Mouse (Mus musculus) forebrain, postnatal 0 days (tissue): ENCODE data around the gene Kcnn3. TPM values are rescaled to one million over a fixed set of nuclear protein-coding genes. Genes with fewer than 3 reads are reported as not detected.

Experiments
- ATAC-seq: fragments of 200-750 bp; cut with Nextera tagmentation; 2 replicates; pipeline ENCODE4 v1.8.0; 2017; ENCODE audit warnings: mild to moderate bottlenecking, moderate library complexity
- DNase-seq: peaks from one replicate; pipeline ENCODE4 v3.0.0-alpha.2; 2015
- H3K27ac ChIP-seq: fragments of 300-500 bp; sonication (generic); 2 replicates; pipeline ENCODE4 v1.5.1; 2014; ENCODE audit warnings: low read depth, mild to moderate bottlenecking, antibody characterized with exemption, low read length, moderate library complexity, mixed read lengths
- H3K27me3 ChIP-seq: fragments of 300-500 bp; sonication (generic); 2 replicates; pipeline ENCODE4 v1.6.1; 2014; ENCODE audit warnings: mild to moderate bottlenecking, low read length, mixed read lengths; ENCODE audit not compliant: insufficient read depth
- H3K36me3 ChIP-seq: fragments of 300-500 bp; sonication (generic); 2 replicates; pipeline ENCODE4 v1.6.1; 2014; ENCODE audit warnings: mild to moderate bottlenecking, moderate library complexity; ENCODE audit not compliant: insufficient read depth
- H3K4me1 ChIP-seq: fragments of 300-500 bp; sonication (generic); 2 replicates; pipeline ENCODE4 v1.6.1; 2014; ENCODE audit warnings: antibody characterized with exemption; ENCODE audit not compliant: insufficient read depth
- H3K4me2 ChIP-seq: fragments of 300-500 bp; sonication (generic); 2 replicates; pipeline ENCODE4 v1.6.1; 2014; ENCODE audit warnings: low read depth, mild to moderate bottlenecking, moderate library complexity
- H3K4me3 ChIP-seq: fragments of 300-500 bp; sonication (generic); 2 replicates; pipeline ENCODE4 v1.5.1; 2014; ENCODE audit warnings: low read depth, low read length, mixed read lengths
- H3K9ac ChIP-seq: fragments of 300-500 bp; sonication (generic); 2 replicates; pipeline ENCODE4 v1.6.1; 2014; ENCODE audit warnings: mild to moderate bottlenecking
- H3K9me3 ChIP-seq: fragments of 300-500 bp; sonication (generic); 2 replicates; pipeline ENCODE4 v1.6.1; 2016; ENCODE audit warnings: low read length
- CTCF ChIP-seq: sonication (generic); IDR thresholded peaks from 2 replicates; pipeline ENCODE4 v1.5.1; 2016; ENCODE audit warnings: antibody characterized with exemption, control low read depth, low read depth
- WGBS: fragments of 180-500 bp; shearing (Covaris S2); extraction: QIAGEN DNeasy Blood & Tissue Kit; methylation state at CpG from one replicate; pipeline ENCODE4 v1.1.7; 2014; 5-methylcytosine and 5-hydroxymethylcytosine counted together
- polyA plus RNA-seq: library from polyadenylated mRNA; unstranded; fragments of >200 nt; fragmentation: Nextera tagmentation; extraction: Ambion mirVana; gene quantifications from 2 replicates; pipeline ENCODE4 v1.2.1, GENCODE M21; 2015
- total RNA-seq: library from RNA; depleted of rRNA; stranded (reverse); fragments of >200 nt; gene quantifications from 2 replicates; pipeline ENCODE4 v1.2.3, GENCODE M21; 2014

Gene Kcnn3
- total and polyA plus RNA-seq, 2 experiments from 2014 or later: 5.1 to 13.6 TPM

- Histone ChIP-seq H3K4me3 (no peak overlapping the region), H3K27ac (no peak overlapping the region), H3K4me1 (no peaks in the 10 kb centered on the region), H3K4me2 (no peak overlapping the region), H3K36me3 (no peaks in the 10 kb centered on the region), H3K27me3 (no peaks in the 10 kb centered on the region), H3K9ac (no peak overlapping the region), H3K9me3 (no peaks in the 10 kb centered on the region)
- peak; percentile 50 for ATAC-seq
- no peak for TF ChIP-seq CTCF
- DNase-seq: no peak
- 41% methylated on average over 3 of the region's 3 CpGs for WGBS
Measured at GRCm38 (mm10) chr3:89703596-89703995, 183.6 kb downstream of the Kcnn3 start.

DNA sequence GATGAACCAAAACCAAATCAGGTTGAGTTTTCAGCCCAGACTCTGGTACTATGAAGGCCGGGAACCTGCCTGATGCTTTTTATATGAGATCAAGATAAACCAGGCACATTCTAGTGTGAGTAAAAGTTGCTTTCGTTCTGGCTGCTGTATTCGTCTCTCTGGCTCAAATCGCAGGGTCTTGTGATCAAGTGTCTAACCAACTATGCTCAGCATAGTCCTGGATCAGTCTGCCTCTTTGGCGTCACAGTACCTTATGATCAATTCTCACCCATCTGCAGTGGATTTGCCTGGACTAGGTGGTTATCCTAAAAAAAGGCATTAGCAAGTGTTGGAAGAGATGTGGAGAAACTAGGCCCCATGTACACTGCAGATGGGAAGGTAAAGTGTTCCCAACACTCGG is 184.1 kb downstream of the Kcnn3 start:
- ATAC-seq: peak; percentile 55
- H3K9ac ChIP-seq: no peak overlapping the region
- no peak overlapping the region; the same call in 1 of the 2 replicates for H3K27ac ChIP-seq
- no peak overlapping the region for H3K4me2 ChIP-seq
- TF ChIP-seq CTCF: no peak
- H3K27me3 ChIP-seq: no peaks in the 10 kb centered on the region
- peak; percentile 35 for DNase-seq
- no peaks in the 10 kb centered on the region for H3K4me1 ChIP-seq
- 73% methylated on average over 6 of the region's 6 CpGs for WGBS
- no peaks in the 10 kb centered on the region for H3K36me3 ChIP-seq
- no peak overlapping the region for H3K4me3 ChIP-seq
- H3K9me3 ChIP-seq: no peaks in the 10 kb centered on the region

GRCm38 (mm10) chr3:89714359-89715206 is 194.6 kb downstream of the Kcnn3 start, which contains the start of gene Adar:
Adar (plus strand) TSS chr3:89715022.
- Histone ChIP-seq H3K4me2 (peak within 1 kb of the TSS; percentile 84), H3K27me3 (no peaks in the 10 kb centered on the region), H3K9ac (peak within 1 kb of the TSS; percentile 95), H3K36me3 (no peaks in the 10 kb centered on the region), H3K4me1 (0 out of 2 replicates have a peak, but pooled peaks cover 3% of the 10 kb centered on the region), H3K27ac (peak within 1 kb of the TSS; percentile 97), H3K9me3 (no peaks in the 10 kb centered on the region), H3K4me3 (peak within 1 kb of the TSS; percentile 93)
- DNase-seq (peak; percentile 93), ATAC-seq (peak; percentile 94)
- WGBS: 5% methylated on average over 23 of the region's 28 CpGs
- peak; percentile 75 for TF ChIP-seq CTCF

DNA sequence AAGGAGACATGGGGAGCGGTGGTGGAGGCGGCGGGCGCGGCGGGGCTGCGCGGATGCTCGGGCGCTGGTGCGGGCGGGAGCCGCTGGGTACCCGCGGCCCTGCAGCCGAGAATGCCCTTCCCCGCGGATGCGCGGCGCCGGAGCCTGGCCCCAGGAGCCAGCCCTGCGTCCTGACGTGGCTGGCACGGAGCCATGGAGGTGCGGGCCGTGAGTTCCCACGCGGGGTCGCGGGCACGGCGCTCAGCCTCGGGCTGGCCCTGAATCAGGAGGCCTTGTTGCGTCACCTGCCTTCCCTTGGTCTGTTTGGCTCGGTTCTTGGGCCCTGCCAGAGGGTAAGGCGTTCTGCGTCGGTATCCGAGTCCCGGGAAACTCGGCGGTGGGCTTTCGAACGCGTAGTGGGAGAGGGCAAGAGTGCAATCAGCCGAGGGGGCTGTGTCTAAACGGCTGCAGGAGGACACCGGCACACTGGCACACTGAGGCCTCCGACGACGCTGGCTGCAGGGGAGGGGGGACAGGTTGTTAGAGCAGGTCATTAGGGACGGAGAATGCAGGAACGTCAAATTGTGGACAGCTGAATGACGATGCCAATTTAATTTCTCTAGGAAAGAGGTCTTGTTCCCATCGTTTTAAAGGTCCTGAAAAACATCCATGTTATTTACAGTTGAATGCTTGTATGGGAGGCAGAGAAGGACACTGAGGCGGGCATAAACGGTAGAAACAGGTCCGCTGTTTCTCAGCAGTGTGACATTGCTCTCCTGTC is 195.4 kb downstream of the Kcnn3 start:
- WGBS: 3% methylated on average over 58 of the region's 59 CpGs
- no peak for TF ChIP-seq CTCF
- H3K27ac ChIP-seq: peak overlapping the region; percentile 97
- peak overlapping the region; percentile 93 for H3K4me3 ChIP-seq
- H3K4me1 ChIP-seq: 0 out of 2 replicates have a peak, but pooled peaks cover 3% of the 10 kb centered on the region
- H3K9me3 ChIP-seq: no peaks in the 10 kb centered on the region
- H3K27me3 ChIP-seq: no peaks in the 10 kb centered on the region
- peak; percentile 64 for ATAC-seq
- H3K4me2 ChIP-seq: peak overlapping the region; percentile 84
- H3K9ac ChIP-seq: peak overlapping the region; percentile 95
- no peaks in the 10 kb centered on the region for H3K36me3 ChIP-seq
- DNase-seq: peak; percentile 67

GRCm38 (mm10) chr3:89715967-89716256 is 195.9 kb downstream of the Kcnn3 start:
- H3K27ac ChIP-seq: peak overlapping the region; percentile 97; the same call in 1 of the 2 replicates
- 0 out of 2 replicates have a peak, but pooled peaks cover 3% of the 10 kb centered on the region for H3K4me1 ChIP-seq
- H3K36me3 ChIP-seq: no peaks in the 10 kb centered on the region
- peak; percentile 13; the same call in 1 of the 2 replicates for ATAC-seq
- no peaks in the 10 kb centered on the region for H3K27me3 ChIP-seq
- peak overlapping the region; percentile 84 for H3K4me2 ChIP-seq
- 32% methylated on average over 6 of the region's 6 CpGs for WGBS
- DNase-seq: peak; percentile 50
- H3K4me3 ChIP-seq: peak overlapping the region; percentile 93
- TF ChIP-seq CTCF: no peak
- no peaks in the 10 kb centered on the region for H3K9me3 ChIP-seq
- peak overlapping the region; percentile 95 for H3K9ac ChIP-seq

DNA sequence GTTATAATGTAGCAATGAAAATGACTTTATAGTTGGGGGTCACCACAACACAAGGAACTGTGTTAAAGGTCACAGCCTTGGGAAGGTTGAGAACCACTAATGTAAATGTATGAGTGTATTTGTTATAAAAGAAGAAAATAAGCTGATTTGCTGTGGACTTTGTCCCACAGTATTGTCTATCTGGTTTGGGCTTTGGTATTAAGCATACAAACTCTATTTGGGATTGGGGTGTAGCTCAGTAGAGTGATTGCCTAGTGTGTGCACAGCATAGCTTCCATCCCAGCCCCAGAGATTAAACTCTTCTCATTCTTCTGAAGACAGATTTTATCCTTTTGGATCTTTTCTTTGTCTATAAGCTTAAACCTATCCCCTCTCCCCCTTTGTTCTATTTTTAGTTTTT is 202.1 kb downstream of the Kcnn3 start:
- DNase-seq (no peak), ATAC-seq (no peak)
- no peaks in the 10 kb centered on the region for H3K27me3 ChIP-seq
- no peak for TF ChIP-seq CTCF
- no peak overlapping the region for H3K27ac ChIP-seq
- no peaks in the 10 kb centered on the region for H3K36me3 ChIP-seq
- peaks cover 7% of the 10 kb centered on the region; the same call in 1 of the 2 replicates for H3K4me1 ChIP-seq
- no peak overlapping the region for H3K4me3 ChIP-seq
- H3K9ac ChIP-seq: no peak overlapping the region
- no peak overlapping the region for H3K4me2 ChIP-seq
- no peaks in the 10 kb centered on the region for H3K9me3 ChIP-seq
